16 mouse cellular contexts compared by ENCODE assay signal in genomic region chr8:86856248-86856647, GRCm38 (mm10). TPM values are rescaled to one million over a fixed set of nuclear protein-coding genes. Genes with fewer than 3 reads are reported as not detected.
DNase-seq lines count a peak whose midpoint lies in the region; ATAC-seq lines count a peak whose summit lies in the region.
"Had no signal": no experiment of that assay in that cellular context is flagged by ENCODE, and none has a peak within 500 bp of the region (broad histone marks: within the 10 kb centered on the region; RNA-seq: fewer than 3 reads in every experiment).

No protein-coding gene starts in this region.

- DNase-seq in adrenal gland, adult (ENCODE audit: inconsistent age in 2 of 2, low spot score in 1 of 2): peak; percentile 53 to 65
- no peak for DNase-seq in adrenal gland, postnatal 10 days
- peak; percentile 92 for DNase-seq in 416B (ENCODE audit: low read depth)
- peak; percentile 71 for DNase-seq in Muller cell, postnatal 12 days (ENCODE audit: inconsistent ontology term)
- no peak for DNase-seq in cerebellum, postnatal 14 days
- no peak for DNase-seq in kidney, adult 18-20 months
- DNase-seq in lung, postnatal 10 days: no peak
- DNase-seq: cerebellum, adult 8-10 months; gastrocnemius, adult 2 months; heart, adult 11 months; liver, embryonic 13.5 days; thymus, adult 18-20 months had no signal

- ATAC-seq in inflammation-experienced regulatory T-cells, adult 6 months: peak; percentile 91
- ATAC-seq: forebrain, embryonic 16.5 days; intestine, postnatal 0 days; midbrain, embryonic 16.5 days had no signal

RNA-seq across cellular contexts. Expression of gene N4bp1, which starts 28.8 kb away (rescaled TPM):
- 10 to 100 TPM; 24.2 to 30.1 TPM for total RNA-seq in adrenal gland, postnatal 10 days (2021)
- 10 to 100 TPM in 2 of 3 experiments, 1 to 10 TPM in 1; 8.7 to 11.9 (median 10.4) TPM for polyA plus RNA-seq in inflammation-experienced regulatory T-cells, adult 6 months (2017; shearing (Covaris generic))

Comparison
In these comparisons a context has a peak if more than half of its experiments do, and no peak if none do; other contexts are left out.
1. DNase-seq: peak in adrenal gland, adult (2 of 2), 416B (single experiment) and Muller cell, postnatal 12 days (single experiment); none in adrenal gland, postnatal 10 days (single experiment), cerebellum, postnatal 14 days (0 of 2), kidney, adult 18-20 months (single experiment) and lung, postnatal 10 days (single experiment).